Mouse (Mus musculus) 3T3-L1 (cell line): ENCODE results near the gene Spib.

ENCODE experiments used
- DNase-seq: peaks from one replicate; pipeline ENCODE4 v3.0.0-alpha.2; 2015; ENCODE audit warnings: low read depth, low spot score

Gene Spib

DNA sequence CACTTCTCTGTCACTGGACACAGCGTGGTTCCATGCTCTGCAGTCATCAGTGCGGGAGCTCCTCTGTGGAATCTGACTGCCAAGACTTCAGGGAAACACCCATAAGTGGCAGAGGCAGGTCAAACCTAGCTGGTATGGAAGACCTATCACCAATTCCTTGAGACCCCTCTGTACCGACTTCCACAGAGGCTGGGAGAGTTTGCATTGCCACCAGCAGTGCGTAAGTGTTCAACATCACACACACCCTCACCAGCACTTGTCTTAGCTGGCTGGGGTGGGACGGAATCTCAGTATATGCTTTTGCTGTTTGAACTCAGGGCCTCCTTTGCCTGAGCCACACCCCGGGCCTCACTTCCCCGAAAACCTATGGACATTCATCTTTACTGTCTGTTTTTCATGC lies 43.9 kb downstream of the Spib start:
- no peak for DNase-seq

DNA sequence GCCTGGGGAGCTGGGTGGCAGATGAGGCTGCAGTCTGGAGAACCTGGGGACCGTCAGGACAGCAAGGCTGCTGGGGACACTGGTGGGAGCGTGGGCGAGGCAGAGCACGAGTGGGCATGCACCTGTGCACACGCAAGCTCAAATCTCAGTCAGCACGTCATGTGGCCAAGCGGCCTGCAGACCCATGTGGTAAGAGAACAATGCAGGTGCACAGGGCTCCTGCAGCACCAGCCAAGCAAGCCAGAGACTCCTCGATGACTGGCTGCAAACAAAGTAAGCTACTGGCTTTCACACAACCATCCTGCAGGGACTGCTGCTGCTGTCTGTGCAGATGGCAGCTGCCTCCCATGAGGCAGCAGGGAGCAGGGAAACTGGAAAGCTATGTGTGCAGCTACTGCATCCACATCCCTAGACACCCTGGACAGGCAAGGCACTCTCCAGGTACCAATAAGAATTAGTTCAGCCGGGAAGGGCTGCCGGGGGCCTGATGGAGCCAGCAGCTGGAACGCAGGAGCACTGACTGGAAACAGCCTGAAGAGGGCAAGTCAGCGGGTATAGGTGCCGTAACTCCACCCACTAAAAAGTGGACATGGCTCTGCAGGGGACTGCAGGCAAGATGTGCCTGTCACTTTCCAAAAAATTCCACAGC lies 44.8 kb downstream of the Spib start:
- DNase-seq = no peak

GRCm38 (mm10) chr7:44485572-44486195 lies 46.2 kb downstream of the Spib start:
- no peak for DNase-seq

DNA sequence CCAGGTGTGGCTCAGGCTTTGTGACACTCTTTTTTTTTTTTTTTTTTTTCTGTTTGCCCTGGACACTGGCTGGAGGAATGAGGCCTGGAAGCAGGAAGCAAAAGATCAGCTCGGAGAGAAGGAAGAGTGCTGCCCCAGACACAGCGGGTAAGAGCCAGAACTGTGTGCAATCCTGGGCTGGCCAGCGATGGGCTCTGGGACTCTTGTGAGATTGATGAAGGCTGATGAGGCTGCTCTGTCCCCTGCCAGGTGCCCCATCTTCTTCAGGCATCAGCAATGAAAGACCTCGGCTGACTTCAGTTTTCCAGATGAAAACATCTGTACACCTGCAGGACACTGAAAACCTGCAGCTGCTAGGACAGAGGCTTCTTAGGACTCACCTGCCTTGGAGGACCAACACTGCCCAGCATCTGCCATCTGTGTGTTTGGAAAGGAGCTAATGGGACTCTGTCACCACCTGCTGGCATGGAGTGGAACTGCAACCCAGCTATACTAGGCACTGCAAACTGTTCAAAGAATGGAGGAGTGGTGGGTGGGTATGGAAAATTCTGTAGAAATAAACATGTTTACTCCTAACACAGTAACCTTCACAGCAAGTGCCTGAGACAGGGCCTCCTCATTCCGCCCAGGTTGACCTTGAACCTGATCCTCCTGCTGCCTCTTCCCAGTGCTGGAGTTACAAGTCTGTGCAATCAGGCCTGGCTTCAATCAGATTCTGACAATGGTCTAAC lies 46.9 kb downstream of the Spib start:
- peak; percentile 80 for DNase-seq

DNA sequence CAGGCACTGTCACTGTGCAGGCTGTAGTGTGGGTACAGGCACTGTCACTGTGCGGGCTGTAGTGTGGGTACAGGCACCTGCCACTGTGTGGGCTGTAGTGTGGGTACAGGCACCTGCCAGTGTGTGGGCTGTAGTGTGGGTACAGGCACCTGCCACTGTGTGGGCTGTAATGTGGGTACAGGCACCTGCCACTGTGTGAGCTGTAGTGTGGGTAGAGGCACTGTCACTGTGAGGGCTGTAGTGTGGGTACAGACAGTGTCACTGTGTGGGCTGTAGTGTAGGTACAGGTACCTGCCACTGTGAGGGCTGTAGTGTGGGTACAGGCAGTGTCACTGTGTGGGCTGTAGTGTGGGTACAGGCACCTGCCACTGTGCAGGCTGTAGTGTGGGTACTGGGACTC lies 47.8 kb downstream of the Spib start:
- DNase-seq = no peak

DNA sequence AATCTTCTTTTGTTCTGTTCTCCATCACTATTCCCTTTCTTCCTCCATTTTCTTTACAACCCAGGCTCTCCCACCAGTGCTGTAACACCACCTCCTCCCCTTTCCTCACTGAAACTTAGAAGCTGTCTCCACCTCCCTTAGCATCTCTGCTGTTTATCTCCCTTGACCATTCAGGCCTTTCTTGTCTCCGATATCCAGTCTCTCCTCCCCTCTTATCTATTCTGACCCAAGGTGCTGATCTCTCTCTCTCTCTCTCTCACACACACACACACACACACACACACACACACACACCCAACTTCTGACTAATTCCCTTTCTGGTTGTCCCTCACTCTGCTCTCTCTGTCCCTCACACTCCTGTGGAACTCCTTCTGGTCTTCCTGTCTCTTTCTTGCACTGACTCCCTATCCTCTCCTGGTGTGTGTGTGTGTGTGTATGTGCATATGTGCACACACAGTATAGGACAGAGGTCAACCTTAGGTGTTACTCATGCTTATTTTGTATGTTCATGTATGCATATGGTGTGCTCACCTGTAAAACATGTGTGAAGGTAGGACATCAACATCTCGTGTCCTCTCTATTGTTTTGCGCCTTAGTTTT lies 48.9 kb downstream of the Spib start:
- no peak for DNase-seq
